Mouse (Mus musculus) cortical plate, adult 2 months (tissue): Measurements from ENCODE around the gene Tspan14. TPM values are rescaled to one million over a fixed set of nuclear protein-coding genes. Genes with fewer than 3 reads are reported as not detected.

Source experiments
- H3K27ac ChIP-seq: fragments of 200-500 bp; 2 replicates; pipeline ENCODE4 v1.5.1; 2012; ENCODE audit warnings: low read length, control low read depth, inconsistent platforms; ENCODE audit not compliant: insufficient read depth
- H3K4me1 ChIP-seq: fragments of 200-500 bp; 2 replicates; pipeline ENCODE4 v1.6.1; 2011; ENCODE audit warnings: low read length; ENCODE audit not compliant: control insufficient read depth, insufficient read depth
- H3K4me3 ChIP-seq: fragments of 200-500 bp; 2 replicates; pipeline ENCODE4 v1.5.1; 2011; ENCODE audit warnings: mild to moderate bottlenecking, low read length, control low read depth; ENCODE audit not compliant: insufficient read depth
- CTCF ChIP-seq: fragments of 200-500 bp; IDR thresholded peaks from 2 replicates; pipeline ENCODE4 v1.5.1; 2011; ENCODE audit warnings: mild to moderate bottlenecking, control low read depth, low read length; ENCODE audit not compliant: insufficient read depth; ENCODE audit errors: extremely low read depth
- POLR2A ChIP-seq: fragments of 200-500 bp; IDR thresholded peaks from 2 replicates; pipeline ENCODE4 v1.6.1; 2011; ENCODE audit warnings: mild to moderate bottlenecking, low read length, control low read depth; ENCODE audit not compliant: insufficient read depth; ENCODE audit errors: extremely low read depth
- polyA plus RNA-seq: library from polyadenylated mRNA; depleted of rRNA; stranded (reverse); fragments of >200 nt; gene quantifications from 2 replicates; pipeline ENCODE4 v1.2.3, GENCODE M21; 2012

Gene Tspan14
- polyA plus RNA-seq, 1 experiment = 61.0 TPM

GRCm38 (mm10) chr14:40891506-40891905, 75.1 kb downstream of the Tspan14 start:
- Histone ChIP-seq H3K4me1 (no peaks in the 10 kb centered on the region), H3K4me3 (no peak overlapping the region), H3K27ac (no peak overlapping the region)
- TF ChIP-seq POLR2A (no peak), CTCF (no peak)

- TF ChIP-seq CTCF (no peak), POLR2A (no peak)
- Histone ChIP-seq H3K4me1 (no peaks in the 10 kb centered on the region), H3K4me3 (no peak overlapping the region), H3K27ac (no peak overlapping the region)
Observed at GRCm38 (mm10) chr14:40889704-40890103, 76.9 kb downstream of the Tspan14 start.

- no peak for TF ChIP-seq POLR2A
- TF ChIP-seq CTCF = no peak
- no peaks in the 10 kb centered on the region for H3K4me1 ChIP-seq
- no peak overlapping the region for H3K4me3 ChIP-seq
- H3K27ac ChIP-seq = no peak overlapping the region
Observed at GRCm38 (mm10) chr14:40889181-40889580, 77.4 kb downstream of the Tspan14 start.

- TF ChIP-seq CTCF = 0 out of 2 replicates have a peak, but pooled peaks have one; percentile 27
- no peak for TF ChIP-seq POLR2A
- Histone ChIP-seq H3K27ac (no peak overlapping the region), H3K4me3 (no peak overlapping the region), H3K4me1 (peaks cover 4% of the 10 kb centered on the region; the same call in 1 of the 2 replicates)
Observed at GRCm38 (mm10) chr14:40886428-40887202, 80.0 kb downstream of the Tspan14 start.

GRCm38 (mm10) chr14:40885752-40886151, 80.9 kb downstream of the Tspan14 start:
- TF ChIP-seq CTCF = no peak
- no peak for TF ChIP-seq POLR2A

GRCm38 (mm10) chr14:40885225-40885624, 81.4 kb downstream of the Tspan14 start:
- no peak for TF ChIP-seq CTCF
- TF ChIP-seq POLR2A = no peak
- Histone ChIP-seq H3K27ac (no peak overlapping the region), H3K4me1 (peaks cover 4% of the 10 kb centered on the region; the same call in 1 of the 2 replicates), H3K4me3 (no peak overlapping the region)

More at GRCm38 (mm10) chr14:40885752-40886151, 80.9 kb downstream of the Tspan14 start:
- Histone ChIP-seq H3K27ac (no peak overlapping the region), H3K4me1 (peaks cover 4% of the 10 kb centered on the region; the same call in 1 of the 2 replicates), H3K4me3 (no peak overlapping the region)

GRCm38 (mm10) chr14:40874565-40874964, 92.0 kb downstream of the Tspan14 start:
- TF ChIP-seq CTCF (no peak), POLR2A (no peak)
- Histone ChIP-seq H3K4me3 (no peak overlapping the region), H3K4me1 (no peaks in the 10 kb centered on the region), H3K27ac (no peak overlapping the region)

- Histone ChIP-seq H3K27ac (no peak overlapping the region), H3K4me3 (no peak overlapping the region), H3K4me1 (no peaks in the 10 kb centered on the region)
- no peak for TF ChIP-seq CTCF
- TF ChIP-seq POLR2A = no peak
Observed at GRCm38 (mm10) chr14:40873961-40874360, 92.6 kb downstream of the Tspan14 start.

- no peaks in the 10 kb centered on the region for H3K4me1 ChIP-seq
- no peak overlapping the region for H3K4me3 ChIP-seq
- TF ChIP-seq POLR2A (no peak), CTCF (no peak)
- H3K27ac ChIP-seq = no peak overlapping the region
Observed at GRCm38 (mm10) chr14:40870598-40870997, 96.0 kb downstream of the Tspan14 start.
